Mouse (Mus musculus) cerebellum, postnatal 25 days (tissue): Measurements from ENCODE around the gene Gm8126.
A peak's percentile ranks its signal among the peaks of the same experiment; 100 is the strongest.
"Not testable (repeated sequence)": the region's sequence is repeated elsewhere in the genome, so short reads cannot be mapped to it uniquely, and the experiment has no call there.

Experiments used
- DNase-seq, 2 experiments: peaks; one replicate each; pipeline ENCODE4 v3.0.0; 2021; ENCODE audit warnings: mixed read lengths in 2 of 2

The Gm8126 gene

DNA sequence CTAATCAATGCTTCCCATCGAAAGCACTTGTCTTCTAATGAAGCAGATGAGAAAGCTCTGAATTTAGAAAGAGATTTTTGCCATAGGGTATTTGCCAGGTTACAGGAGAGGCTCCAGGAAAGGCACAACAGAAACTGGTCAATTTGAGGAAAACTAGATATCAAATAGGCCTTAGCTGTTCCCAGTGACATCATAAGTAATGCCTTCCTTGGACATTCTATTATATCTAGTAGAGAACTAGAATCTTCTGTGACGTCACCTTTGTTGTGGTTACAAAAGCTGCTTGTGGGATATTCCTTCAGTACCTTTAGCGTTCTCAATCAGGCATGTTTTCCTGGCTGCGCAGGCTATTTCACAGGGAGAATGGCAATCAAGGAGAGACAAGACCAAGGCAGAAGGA is at the start of gene Gm8126:
Gm8126 (plus strand) TSS at position 301 of the 400 bp plus-strand sequence.
- DNase-seq, result not testable (repeated sequence)

DNA sequence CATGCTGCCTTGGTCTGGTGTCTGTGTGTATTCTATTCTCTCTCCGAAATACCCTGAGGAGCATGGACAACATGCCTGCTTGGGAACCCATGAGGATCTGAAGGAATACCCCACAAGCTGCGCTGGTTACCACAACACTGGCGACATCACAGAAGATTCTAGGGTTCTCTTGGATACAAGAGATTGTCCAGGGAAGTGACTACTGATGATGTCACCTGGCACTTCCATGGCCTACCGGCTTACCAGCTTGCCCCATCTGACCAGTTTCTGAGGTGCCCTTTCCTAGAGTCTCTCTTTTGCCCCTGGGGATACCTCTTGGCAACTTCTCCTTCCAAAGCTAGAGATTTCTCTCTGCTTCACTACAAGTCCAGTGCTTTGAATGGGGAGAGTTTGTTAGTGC is 23.2 kb upstream of the Gm8126 start, which contains the start of gene Gm8122:
Gm8122 (minus strand) TSS at position 101 of the 400 bp plus-strand sequence.
- not testable (repeated sequence) for DNase-seq

DNA sequence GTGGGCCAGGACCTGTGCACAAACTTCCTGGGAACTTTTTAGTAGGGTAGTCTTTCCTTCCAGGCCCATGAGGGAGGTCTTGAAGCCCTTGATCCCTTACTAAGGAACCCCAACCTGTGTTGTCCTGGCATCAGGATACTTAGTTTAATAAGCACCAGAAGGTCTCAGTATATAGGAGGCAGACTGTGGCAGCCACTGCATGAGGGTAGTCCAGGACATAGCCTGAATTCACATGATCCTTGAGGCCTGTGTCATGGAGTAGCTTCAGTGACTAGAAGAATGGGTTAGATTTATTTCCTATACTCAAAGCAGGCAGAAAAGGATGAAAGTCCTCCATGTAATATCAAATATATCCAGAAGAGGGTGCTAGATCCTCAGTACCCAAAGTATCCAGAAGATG is 20.7 kb upstream of the Gm8126 start:
- DNase-seq, result not testable (repeated sequence)

DNA sequence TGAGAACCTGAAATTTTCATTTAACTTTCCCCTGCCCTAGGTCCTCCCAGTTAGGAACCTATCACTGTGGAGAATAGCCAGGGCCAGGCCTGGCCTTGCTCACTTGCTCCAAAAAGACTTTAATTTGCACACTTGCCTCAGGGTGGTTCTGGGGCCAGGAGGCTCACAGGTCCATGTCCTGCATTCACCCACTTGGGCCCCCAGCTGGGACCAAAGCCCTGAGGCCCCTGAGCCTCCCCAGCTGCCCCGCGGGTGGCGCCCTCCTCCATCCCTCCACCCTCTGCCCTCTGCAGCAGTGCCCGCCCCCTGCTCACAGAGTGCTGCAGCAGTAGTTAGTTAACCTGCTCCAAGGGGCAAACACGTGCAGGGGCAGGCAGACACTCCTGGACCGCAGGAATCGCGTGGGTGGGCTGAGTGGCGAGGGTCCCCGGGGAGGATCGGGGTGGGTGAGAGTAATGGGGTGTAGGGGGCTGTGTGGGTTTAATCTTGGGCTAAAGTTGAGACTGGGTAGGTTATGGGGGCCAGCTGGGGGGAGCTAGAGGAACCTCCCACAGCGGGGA is 8.8 kb upstream of the Gm8126 start:
- not testable (repeated sequence) for DNase-seq

DNA sequence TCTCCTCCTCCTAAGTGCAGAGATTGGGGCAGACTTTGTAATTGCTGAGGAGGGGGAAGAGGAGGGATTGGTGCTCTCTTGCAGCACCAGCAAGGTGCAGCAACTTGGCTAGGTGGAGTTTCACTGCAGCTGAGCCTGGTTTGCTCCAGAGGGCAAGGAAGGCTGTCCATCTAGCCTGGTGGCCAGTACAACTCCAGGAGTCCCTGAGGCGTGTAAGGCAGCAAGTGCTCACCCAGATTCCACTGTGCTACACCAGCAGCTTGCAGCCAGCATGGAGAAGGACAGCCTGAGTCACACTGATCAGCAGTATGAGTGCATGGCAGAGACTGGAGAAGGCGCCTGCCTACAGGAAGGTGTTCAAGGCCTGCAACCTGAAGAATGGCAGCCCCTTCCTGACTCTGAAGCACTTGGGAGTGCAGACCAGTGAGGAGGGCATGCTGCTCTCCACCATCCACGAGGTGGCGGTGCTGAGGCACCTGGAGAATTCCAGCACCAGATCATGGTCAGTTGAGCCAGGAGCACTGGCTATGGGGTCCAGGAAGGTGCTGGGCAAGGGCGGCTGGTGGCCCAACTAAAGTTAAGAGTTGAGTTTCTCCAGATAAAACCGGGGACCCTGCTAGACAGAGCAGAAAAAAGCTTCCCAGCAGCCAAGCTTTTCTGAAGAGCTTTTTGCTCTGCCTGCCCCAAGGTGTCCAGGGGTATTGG is 7.7 kb upstream of the Gm8126 start:
- DNase-seq, result not testable (repeated sequence)

DNA sequence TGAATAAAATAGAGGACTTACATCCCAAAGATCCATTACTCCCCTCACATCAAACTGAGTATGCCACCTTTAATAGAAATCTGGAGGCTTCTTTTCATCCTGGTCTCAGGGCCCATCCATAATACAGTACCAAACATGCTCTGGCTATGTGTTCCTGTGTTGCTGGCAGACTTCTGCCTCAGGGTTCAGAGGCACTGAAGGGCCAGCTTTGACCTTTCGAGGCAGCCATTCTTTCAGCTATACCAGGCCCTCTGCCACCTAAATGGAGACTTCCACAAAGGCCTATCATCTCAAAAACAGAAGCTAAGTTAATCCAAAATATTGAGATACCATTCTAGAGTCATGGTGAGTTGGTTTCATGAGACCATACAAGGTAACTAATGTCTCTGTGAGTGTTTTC is 1.9 kb upstream of the Gm8126 start:
- DNase-seq, result not testable (repeated sequence)

DNA sequence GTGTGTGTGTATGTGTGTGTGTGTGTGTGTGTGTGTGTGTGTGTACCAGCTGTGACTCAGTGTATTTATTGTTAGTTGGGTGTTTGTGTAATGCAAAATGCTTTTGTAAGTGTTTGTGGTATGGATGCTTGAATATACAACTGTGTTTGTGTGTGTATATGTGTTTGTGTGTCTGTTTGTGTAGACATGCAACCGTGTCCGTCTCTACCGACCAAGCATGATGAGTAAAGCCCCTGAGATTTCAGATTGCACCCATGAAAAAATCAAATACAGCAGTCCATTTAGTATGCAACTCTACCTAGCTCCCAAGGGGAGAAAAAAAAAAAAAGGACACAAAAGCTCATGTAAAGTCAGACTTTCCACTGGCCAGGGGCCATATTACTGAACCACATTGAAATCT is 5.0 kb downstream of the Gm8126 start:
- DNase-seq, result not testable (repeated sequence)

DNA sequence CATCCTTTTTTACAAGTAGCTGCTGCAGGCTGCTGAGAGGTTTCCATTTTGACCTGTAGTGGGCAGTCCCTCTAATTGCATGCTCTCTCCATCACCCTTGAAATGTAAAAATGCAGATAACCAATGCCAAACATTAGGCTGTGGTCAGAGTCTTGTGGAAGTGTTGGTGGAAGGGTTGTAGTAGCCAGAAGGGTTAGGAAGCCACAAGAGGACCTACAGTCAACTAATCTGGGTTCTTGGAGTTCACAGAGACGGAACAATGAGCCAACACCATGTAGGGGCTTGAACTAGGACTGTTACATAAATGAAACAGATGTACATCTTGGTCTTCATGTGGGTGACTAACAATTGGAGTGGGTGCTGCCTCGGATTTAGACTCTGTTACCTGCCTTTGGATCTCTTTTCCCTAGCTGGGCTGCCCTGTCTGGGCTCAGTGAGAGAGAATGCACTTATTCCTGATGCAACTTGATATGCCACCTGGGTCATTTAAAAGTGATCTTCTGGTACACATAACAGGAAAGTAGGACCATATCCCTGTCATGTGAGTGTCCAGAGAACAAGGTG is 10.2 kb downstream of the Gm8126 start:
- not testable (repeated sequence) for DNase-seq

DNA sequence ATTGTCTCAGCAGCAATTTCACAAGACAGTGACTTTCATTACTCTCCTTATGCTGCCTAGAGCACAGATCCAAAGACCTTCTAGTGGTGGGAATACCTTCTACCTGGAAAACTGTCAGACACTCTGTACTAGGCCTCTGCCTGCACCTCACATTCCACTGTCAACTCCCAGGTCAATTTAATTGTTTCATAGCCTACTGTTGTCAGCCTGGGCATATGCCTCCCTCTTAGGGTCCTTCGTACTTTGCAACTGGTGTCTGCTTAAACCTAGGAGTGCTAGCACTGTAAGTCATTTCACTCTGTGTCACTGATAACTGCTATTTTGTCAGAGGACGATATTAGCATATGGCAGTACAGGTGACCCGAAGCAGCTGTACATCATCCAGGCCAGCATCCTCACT is 10.8 kb downstream of the Gm8126 start:
- not testable (repeated sequence) for DNase-seq

DNA sequence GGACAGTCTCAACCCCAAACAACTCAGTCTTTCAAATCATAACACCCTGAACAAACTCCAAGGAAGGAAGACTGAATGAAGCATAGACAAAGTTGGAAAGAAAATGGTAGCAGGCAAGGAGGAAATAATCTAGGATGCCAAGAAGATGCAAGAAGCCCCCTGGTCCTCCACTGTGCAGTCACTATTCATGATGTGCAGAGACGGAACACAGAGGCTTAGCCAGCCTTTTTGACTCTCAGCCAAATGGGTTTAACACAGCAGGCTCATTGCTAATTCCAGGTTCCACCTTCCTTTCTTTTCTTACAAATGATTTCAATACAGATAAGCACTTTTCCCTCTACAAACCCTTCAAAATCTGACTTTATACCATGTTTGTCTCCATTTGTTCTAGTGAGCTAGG is 14.7 kb downstream of the Gm8126 start:
- DNase-seq, result not testable (repeated sequence)

DNA sequence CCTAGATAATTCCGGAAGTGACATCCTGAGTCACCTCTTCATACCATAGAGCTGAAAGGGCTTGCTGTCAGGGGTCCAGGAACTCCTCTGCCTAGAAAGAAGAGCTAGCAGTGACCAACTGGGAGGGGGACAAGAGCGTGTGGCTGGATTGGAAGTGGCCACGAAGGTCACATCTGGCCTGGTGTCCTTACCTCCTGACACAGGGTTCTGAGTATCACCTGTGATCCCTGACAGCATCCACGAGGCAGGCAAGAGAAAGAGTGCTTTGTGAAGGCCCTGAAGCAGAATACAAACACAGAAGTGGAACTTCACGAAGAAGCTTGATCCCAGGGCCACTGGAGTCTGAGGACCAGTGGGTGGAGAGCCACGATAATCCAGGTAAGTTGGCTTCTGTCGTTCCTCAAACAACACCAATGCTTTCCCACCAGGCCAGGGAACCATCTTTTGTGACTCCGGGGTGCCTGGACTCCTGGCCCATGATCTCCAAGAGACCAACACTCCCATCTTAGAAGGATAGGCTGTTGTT is 16.6 kb downstream of the Gm8126 start, which contains the start of gene Gm9732:
Gm9732 (plus strand) TSS at position 51 of the 526 bp plus-strand sequence.
- DNase-seq, result peak in 1 of 2 experiments; percentile 23

DNA sequence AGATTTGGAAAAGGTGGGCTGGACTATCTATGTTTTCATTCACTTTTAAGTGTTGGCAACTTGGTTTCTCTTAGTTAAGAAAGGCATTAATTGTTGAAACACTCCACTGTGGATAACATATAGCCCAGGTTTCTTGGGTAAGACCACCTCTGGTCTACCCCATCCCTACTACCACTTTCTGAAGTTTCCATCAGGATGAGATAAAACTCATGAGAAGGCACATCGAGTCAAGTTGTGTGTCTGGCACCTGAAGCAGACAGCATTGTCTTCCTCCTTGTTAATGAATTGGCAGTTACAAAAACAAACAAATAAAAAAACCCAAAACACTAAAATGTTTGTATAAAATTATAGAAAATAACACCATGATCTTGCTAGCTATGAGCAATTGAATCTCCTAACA is 17.3 kb downstream of the Gm8126 start:
- DNase-seq, result not testable (repeated sequence)

DNA sequence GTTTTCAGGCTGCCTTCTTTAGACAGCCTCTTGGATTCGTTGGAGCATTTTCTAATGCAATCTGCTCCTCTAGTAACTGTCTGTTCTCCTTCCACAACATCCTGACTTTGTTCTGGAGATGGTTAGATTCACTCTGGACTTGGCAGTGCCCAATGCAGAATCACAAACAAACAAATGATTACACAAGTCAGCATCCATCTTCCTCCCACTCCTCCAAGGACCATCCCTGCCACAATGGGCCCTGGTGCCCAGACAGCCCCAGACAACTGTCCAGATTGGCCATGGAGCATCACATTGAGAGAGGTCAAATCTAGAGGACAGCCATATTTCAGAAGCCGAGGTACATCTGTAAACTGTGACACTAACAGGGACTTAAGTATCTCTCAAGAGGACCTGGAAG is 19.0 kb downstream of the Gm8126 start:
- DNase-seq, result not testable (repeated sequence)

DNA sequence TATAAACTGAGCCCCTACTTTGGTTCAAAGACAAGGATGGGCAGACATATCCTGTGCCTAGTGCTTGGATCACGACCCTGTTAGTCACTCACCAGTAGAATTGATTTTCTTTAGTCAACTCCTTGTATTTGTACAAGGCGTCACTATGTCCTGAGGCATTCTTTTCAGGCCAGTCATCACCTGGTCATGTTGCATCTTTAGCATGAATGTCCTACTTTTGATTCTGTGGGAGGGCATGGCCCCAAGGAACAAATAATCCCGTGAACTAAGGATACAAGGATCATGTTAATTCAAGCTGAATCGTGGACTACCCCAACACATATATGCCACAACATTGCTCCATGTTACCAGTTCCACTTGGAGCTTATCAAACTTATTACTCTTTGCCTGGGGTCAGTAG is 19.7 kb downstream of the Gm8126 start:
- DNase-seq, result not testable (repeated sequence)

DNA sequence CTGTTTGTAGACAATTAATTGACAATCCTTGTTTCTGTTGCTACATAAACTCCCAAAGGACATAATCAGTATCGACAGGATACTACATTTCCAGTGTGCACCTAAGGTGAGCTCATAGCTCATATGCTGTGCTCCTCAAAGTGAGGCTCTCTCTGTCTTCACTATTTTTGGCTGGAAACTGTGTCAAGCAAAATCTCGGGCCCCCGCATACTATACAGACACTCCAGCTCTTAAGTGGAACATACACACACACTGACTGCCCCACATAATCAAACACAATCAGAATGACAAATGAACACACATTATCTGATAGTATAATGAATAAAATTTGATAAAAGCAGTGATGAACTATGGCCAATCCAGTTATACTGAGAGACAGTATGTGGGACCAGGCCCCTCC is 20.2 kb downstream of the Gm8126 start:
- DNase-seq, result not testable (repeated sequence)

DNA sequence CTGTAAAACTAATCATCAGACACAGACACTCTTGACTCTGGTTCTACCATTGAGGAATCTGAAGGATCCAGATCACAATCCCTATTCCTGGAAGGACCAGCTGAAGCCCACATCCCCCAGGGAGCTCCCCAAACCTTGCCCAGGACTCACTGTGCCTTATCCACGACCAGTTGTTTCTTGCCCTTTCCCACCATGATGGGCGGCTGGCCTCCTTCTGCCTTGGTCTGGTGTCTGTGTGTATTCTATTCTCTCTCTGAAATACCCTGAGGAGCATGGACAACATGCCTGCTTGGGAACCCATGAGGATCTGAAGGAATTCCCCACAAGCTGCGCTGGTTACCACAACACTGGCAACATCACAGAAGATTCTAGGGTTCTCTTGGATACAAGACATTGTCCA is 35.1 kb downstream of the Gm8126 start, which contains the start of gene Gm8127:
Gm8127 (minus strand) TSS at position 330 of the 400 bp plus-strand sequence.
- DNase-seq, result not testable (repeated sequence)
